Mouse (Mus musculus) kidney, adult 2 months (tissue): Measurements from ENCODE around the gene Pepd. TPM values are rescaled to one million over a fixed set of nuclear protein-coding genes. Genes with fewer than 3 reads are reported as not detected.

Experiments
- DNase-seq: peaks from one replicate; pipeline ENCODE4 v3.0.0; 2021
- H3K27ac ChIP-seq: fragments of 200-500 bp; 2 replicates; pipeline ENCODE4 v1.5.1; 2012; ENCODE audit warnings: low read depth, low read length, control low read depth, inconsistent platforms; ENCODE audit not compliant: insufficient read depth
- H3K27me3 ChIP-seq: fragments of 200-500 bp; replicated peaks from 2 replicates; pipeline ENCODE4 v1.6.1; 2012; ENCODE audit warnings: mild to moderate bottlenecking, moderate library complexity, low read length, inconsistent platforms; ENCODE audit not compliant: control insufficient read depth, insufficient read depth
- H3K36me3 ChIP-seq: fragments of 200-500 bp; 2 replicates; pipeline ENCODE4 v1.6.1; 2012; ENCODE audit warnings: mild to moderate bottlenecking, moderate library complexity, low read length, inconsistent platforms; ENCODE audit not compliant: control insufficient read depth, insufficient read depth
- H3K4me1 ChIP-seq: fragments of 200-500 bp; 2 replicates; pipeline ENCODE4 v1.6.1; 2011; ENCODE audit warnings: low read length; ENCODE audit not compliant: control insufficient read depth, insufficient read depth
- H3K4me3 ChIP-seq: fragments of 200-500 bp; 2 replicates; pipeline ENCODE4 v1.5.1; 2011; ENCODE audit warnings: mild to moderate bottlenecking, low read depth, low read length, control low read depth; ENCODE audit not compliant: insufficient read depth
- CTCF ChIP-seq: fragments of 200-500 bp; conservative IDR thresholded peaks from 2 replicates; pipeline ENCODE4 v1.5.1; 2011; ENCODE audit warnings: low read depth, mild to moderate bottlenecking, control low read depth, low read length, moderate library complexity, mixed read lengths; ENCODE audit not compliant: insufficient read depth, insufficient read length
- POLR2A ChIP-seq: fragments of 200-500 bp; IDR thresholded peaks from one replicate; pipeline ENCODE4 v1.6.1; 2011; ENCODE audit warnings: low read depth, low read length, control low read depth
- WGBS: fragments of 180-500 bp; shearing (Covaris S2); methylation state at CpG from one replicate; pipeline ENCODE4 v1.1.7; 2018; 5-methylcytosine and 5-hydroxymethylcytosine counted together
- polyA plus RNA-seq: library from polyadenylated mRNA; depleted of rRNA; stranded (reverse); fragments of >200 nt; gene quantifications from 2 replicates; pipeline ENCODE4 v1.2.3, GENCODE M21; 2012

Gene Pepd
- polyA plus RNA-seq, 1 experiment, result 299 TPM

DNA sequence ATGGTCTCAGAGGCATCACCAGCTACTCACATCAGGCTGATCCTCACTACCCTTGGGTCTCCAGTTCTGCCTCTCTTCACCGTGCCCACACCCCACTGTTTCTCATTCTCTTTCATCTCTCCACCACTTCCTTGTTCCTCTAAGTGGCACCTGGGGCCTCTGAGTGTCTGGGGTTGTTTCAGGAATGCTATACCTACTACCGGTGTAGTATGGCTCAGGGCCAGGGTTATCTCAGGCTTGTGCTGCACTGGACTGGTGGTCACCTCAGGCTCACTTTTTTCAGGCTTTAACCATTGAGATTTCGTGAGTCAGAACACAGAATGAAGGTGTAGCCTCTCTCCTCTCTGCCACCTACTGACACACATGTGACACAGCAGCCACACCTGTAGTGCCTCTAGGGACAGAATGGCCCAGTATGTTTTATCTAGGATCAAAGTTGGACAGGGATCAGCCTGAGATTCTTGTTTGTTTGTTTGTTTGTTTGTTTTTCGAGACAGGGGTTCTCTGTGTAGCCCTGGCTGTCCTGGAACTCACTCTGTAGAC, 31.5 kb downstream of the Pepd start:
- no peak overlapping the region for H3K27ac ChIP-seq
- peaks cover 7% of the 10 kb centered on the region for H3K4me1 ChIP-seq
- no peak for DNase-seq
- H3K4me3 ChIP-seq, result no peak overlapping the region
- 60% methylated on average over 4 of the region's 4 CpGs for WGBS
- H3K36me3 ChIP-seq, result no peaks in the 10 kb centered on the region
- no peaks in the 10 kb centered on the region for H3K27me3 ChIP-seq
- TF ChIP-seq CTCF (no peak; the same call in 1 of the 2 replicates), POLR2A (no peak)

DNA sequence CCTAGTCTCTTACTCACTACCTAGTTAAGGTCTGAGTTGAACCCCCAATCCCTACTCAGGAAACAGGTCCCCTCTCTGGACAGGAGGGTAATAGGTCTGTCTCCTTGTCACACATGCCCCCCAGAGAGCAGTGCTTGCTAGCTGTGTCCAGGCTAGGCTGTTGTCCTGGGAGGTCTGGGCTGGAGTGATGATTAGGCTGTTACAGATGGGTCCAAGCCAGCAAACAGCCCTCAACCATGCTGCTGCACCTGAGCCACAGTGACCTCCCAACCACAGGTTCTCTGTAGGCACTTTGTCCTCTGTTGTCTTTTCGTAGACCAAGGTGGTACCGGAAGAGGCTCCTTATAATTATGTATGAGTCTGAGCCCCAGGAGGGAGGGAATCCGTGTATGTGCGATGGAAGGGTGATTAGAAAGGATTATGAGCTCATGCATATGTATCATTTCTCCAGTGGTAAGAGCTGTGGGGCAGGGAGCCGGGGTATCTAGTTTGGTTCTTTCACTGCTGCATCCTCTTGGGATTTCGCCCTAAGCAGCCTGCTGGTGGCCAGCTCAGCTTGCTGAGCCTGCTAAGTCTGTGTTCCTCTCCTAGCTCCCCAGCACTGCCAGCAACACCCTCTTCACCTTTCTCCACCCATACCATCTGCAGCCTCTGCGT, 34.2 kb downstream of the Pepd start:
- WGBS, result 79% methylated on average over 7 of the region's 7 CpGs
- DNase-seq, result no peak
- no peak overlapping the region for H3K4me3 ChIP-seq
- no peak overlapping the region for H3K27ac ChIP-seq
- H3K27me3 ChIP-seq, result no peaks in the 10 kb centered on the region
- no peaks in the 10 kb centered on the region for H3K36me3 ChIP-seq
- TF ChIP-seq CTCF (no peak), POLR2A (no peak)
- no peaks in the 10 kb centered on the region for H3K4me1 ChIP-seq

DNA sequence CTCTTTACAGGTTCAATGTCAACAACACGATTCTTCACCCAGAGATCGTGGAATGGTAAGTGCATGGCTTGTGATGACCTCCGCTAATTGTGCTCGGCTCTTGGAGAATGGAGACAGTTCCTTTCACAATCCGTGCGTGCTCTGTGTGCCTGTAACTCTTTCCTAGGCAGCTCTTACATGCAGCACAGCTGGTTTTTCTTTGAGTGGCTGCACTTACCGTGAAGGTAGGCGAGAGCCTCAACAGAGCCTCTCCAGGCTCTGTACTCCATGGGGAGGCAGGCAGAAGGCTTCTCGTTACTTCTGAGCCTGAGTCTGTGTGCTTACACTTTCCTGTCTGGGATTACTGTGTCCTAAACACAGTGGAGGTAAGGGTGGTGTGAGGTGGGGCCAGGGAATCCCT, 42.4 kb downstream of the Pepd start:
- TF ChIP-seq POLR2A (no peak), CTCF (no peak)
- 91% methylated on average over 9 of the region's 9 CpGs for WGBS
- no peaks in the 10 kb centered on the region for H3K4me1 ChIP-seq
- H3K36me3 ChIP-seq, result no peaks in the 10 kb centered on the region
- no peak overlapping the region for H3K27ac ChIP-seq
- no peaks in the 10 kb centered on the region for H3K27me3 ChIP-seq
- H3K4me3 ChIP-seq, result no peak overlapping the region
- DNase-seq, result no peak

DNA sequence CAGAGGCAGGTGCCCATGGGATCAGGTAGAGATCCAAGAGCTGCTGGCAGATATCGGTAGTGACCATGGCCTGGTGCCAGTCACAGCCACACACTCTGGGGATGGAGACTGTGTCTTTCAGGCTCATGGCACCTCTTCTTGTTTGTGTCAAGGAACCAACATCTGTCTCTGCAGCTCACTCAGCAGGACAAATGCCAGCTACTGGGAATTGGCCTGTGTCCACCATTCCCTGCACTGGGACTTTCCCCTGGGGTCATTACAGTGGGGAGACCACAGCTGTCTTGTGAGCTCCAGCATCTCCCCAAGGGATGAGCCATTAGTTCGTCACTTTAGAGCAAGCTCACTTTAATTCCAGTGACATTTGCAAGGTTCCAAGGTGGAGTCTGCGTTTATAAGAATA, 43.1 kb downstream of the Pepd start:
- DNase-seq, result no peak
- H3K27me3 ChIP-seq, result no peaks in the 10 kb centered on the region
- no peaks in the 10 kb centered on the region for H3K36me3 ChIP-seq
- H3K4me3 ChIP-seq, result no peak overlapping the region
- H3K27ac ChIP-seq, result no peak overlapping the region
- TF ChIP-seq POLR2A (no peak), CTCF (no peak)
- WGBS, result 83% methylated on average over 3 of the region's 3 CpGs
- H3K4me1 ChIP-seq, result no peaks in the 10 kb centered on the region

DNA sequence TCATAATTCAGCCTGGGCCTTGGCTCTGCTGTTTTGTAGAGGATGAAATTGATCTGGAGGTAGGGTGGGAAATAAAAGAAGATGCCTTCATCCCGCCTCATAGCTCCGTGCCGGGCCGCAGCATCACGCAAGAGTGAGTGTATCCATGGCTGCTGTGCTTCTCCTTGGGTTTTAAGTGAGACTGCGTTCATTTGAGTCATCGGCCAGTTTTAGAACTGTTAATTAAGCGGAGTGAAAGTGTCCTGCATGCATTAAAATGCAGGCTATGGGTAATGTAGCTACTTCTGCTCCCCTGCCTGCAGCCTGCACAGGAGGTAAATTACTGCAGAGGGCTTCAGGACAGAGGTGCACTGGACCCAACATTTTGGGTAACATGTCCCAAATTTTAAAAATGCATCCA, 45.0 kb downstream of the Pepd start:
- no peaks in the 10 kb centered on the region for H3K36me3 ChIP-seq
- H3K27me3 ChIP-seq, result no peaks in the 10 kb centered on the region
- DNase-seq, result no peak
- TF ChIP-seq POLR2A (no peak), CTCF (no peak)
- 71% methylated on average over 8 of the region's 8 CpGs for WGBS
- no peaks in the 10 kb centered on the region for H3K4me1 ChIP-seq
- no peak overlapping the region for H3K27ac ChIP-seq
- no peak overlapping the region for H3K4me3 ChIP-seq

DNA sequence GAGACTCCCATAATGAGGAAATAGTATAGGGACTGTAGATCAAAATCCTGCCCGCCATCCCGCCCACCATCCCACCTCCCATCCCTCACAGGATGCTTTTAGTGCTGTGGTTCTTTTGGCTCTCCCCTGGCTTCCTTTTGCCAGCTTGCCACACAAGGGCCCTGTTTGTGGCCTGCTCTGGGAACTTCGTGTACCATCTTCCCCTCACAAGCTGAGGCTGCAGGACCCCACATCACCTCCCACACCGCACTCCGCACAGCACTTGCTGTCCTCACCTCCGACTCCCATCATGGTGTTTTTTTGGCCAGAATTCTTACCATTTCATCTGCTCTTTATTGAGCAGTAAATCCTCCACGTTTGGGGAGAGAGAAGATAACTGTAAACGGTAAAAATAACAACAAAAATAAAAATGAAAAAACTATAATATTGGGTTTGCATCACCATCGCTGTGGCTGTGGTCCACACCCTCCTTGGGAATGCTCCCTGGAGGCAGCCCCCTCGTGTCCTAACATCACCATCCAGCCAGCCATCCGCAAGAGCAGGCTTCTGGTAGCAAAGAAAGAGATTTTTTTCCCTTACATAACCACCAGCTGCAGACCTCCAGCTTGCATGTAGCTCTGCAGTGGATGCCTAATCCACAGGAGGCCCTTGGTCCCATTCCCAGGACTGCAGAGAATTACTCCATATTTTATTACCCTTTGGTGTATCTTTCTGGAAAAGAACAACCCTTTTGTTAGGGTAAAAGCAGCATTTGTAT, 51.9 kb downstream of the Pepd start:
- no peak for DNase-seq
- Histone ChIP-seq H3K27ac (no peak overlapping the region), H3K4me1 (no peaks in the 10 kb centered on the region), H3K36me3 (no peaks in the 10 kb centered on the region), H3K4me3 (no peak overlapping the region), H3K27me3 (no peaks in the 10 kb centered on the region)
- WGBS, result 85% methylated on average over 11 of the region's 11 CpGs
- TF ChIP-seq POLR2A (no peak), CTCF (no peak)

DNA sequence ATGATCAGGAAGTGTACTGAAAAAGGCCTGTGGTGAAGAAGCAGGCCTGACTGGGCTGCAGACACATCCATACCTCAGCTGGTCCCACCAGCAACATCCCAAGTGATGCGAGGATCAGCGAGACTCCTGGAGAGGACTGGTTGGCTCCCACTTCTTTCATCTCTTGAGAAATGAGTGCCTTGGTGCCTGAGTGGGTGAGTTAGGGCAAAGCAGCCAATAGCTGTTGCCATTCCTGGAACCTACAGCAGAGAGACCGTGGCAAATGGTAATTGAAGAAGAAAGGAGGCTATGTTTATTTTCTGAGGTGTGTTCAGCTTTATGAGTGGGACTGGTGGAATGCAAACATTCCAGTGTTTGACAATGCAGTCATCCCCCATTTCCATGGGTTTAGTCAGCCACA, 55.2 kb downstream of the Pepd start:
- no peaks in the 10 kb centered on the region for H3K4me1 ChIP-seq
- WGBS, result 81% methylated on average over 3 of the region's 3 CpGs
- no peak for DNase-seq
- no peak overlapping the region for H3K27ac ChIP-seq
- peaks cover 3% of the 10 kb centered on the region for H3K36me3 ChIP-seq
- H3K27me3 ChIP-seq, result no peaks in the 10 kb centered on the region
- no peak overlapping the region for H3K4me3 ChIP-seq
- TF ChIP-seq POLR2A, result no peak
- no peak for TF ChIP-seq CTCF
